Mouse (Mus musculus) lung, embryonic 14.5 days (tissue): ENCODE data around the gene Mdga1. TPM values are rescaled to one million over a fixed set of nuclear protein-coding genes. Genes with fewer than 3 reads are reported as not detected.

Experiments
- ATAC-seq: fragments of 200-750 bp; cut with Nextera tagmentation; 2 replicates; pipeline ENCODE4 v1.8.0; 2017; ENCODE audit warnings: mild to moderate bottlenecking, moderate TSS enrichment, moderate library complexity; ENCODE audit not compliant: insufficient read depth
- DNase-seq: peaks from one replicate; pipeline ENCODE4 v3.0.0-alpha.2; 2015
- H3K27ac ChIP-seq: fragments of 300-500 bp; sonication (generic); 2 replicates; pipeline ENCODE4 v1.5.1; 2014; ENCODE audit warnings: low read depth, mild to moderate bottlenecking, moderate library complexity
- H3K27me3 ChIP-seq: fragments of 300-500 bp; sonication (generic); 2 replicates; pipeline ENCODE4 v1.6.1; 2014; ENCODE audit warnings: low read length, control low read depth; ENCODE audit not compliant: insufficient read depth
- H3K36me3 ChIP-seq: fragments of 300-500 bp; sonication (generic); 2 replicates; pipeline ENCODE4 v1.6.1; 2014; ENCODE audit warnings: control low read depth; ENCODE audit not compliant: insufficient read depth
- H3K4me1 ChIP-seq: fragments of 300-500 bp; sonication (generic); 2 replicates; pipeline ENCODE4 v1.6.1; 2014; ENCODE audit warnings: antibody characterized with exemption, control low read depth; ENCODE audit not compliant: insufficient read depth
- H3K4me2 ChIP-seq: fragments of 300-500 bp; sonication (generic); 2 replicates; pipeline ENCODE4 v1.6.1; 2014; ENCODE audit warnings: mild to moderate bottlenecking
- H3K4me3 ChIP-seq: fragments of 300-500 bp; sonication (generic); 2 replicates; pipeline ENCODE4 v1.5.1; 2014; ENCODE audit warnings: low read depth, low read length
- H3K9ac ChIP-seq: fragments of 300-500 bp; sonication (generic); 2 replicates; pipeline ENCODE4 v1.6.1; 2014
- H3K9me3 ChIP-seq: fragments of 300-500 bp; sonication (generic); 2 replicates; pipeline ENCODE4 v1.6.1; 2016; ENCODE audit warnings: low read depth, low read length, control low read depth
- CTCF ChIP-seq: IDR thresholded peaks from 2 replicates; pipeline ENCODE4 v1.5.1; 2016; ENCODE audit warnings: antibody characterized with exemption, low read depth
- WGBS: fragments of 180-500 bp; shearing (Covaris S2); extraction: QIAGEN DNeasy Blood & Tissue Kit; methylation state at CpG from one replicate; pipeline ENCODE4 v1.1.7; 2014; 5-methylcytosine and 5-hydroxymethylcytosine counted together
- polyA plus RNA-seq: library from polyadenylated mRNA; unstranded; fragments of >200 nt; fragmentation: Nextera tagmentation; extraction: Ambion mirVana; gene quantifications from 2 replicates; pipeline ENCODE4 v1.2.1, GENCODE M21; 2014

Mdga1 gene
- polyA plus RNA-seq, 1 experiment from 2014 or later: 8.9 TPM

DNA sequence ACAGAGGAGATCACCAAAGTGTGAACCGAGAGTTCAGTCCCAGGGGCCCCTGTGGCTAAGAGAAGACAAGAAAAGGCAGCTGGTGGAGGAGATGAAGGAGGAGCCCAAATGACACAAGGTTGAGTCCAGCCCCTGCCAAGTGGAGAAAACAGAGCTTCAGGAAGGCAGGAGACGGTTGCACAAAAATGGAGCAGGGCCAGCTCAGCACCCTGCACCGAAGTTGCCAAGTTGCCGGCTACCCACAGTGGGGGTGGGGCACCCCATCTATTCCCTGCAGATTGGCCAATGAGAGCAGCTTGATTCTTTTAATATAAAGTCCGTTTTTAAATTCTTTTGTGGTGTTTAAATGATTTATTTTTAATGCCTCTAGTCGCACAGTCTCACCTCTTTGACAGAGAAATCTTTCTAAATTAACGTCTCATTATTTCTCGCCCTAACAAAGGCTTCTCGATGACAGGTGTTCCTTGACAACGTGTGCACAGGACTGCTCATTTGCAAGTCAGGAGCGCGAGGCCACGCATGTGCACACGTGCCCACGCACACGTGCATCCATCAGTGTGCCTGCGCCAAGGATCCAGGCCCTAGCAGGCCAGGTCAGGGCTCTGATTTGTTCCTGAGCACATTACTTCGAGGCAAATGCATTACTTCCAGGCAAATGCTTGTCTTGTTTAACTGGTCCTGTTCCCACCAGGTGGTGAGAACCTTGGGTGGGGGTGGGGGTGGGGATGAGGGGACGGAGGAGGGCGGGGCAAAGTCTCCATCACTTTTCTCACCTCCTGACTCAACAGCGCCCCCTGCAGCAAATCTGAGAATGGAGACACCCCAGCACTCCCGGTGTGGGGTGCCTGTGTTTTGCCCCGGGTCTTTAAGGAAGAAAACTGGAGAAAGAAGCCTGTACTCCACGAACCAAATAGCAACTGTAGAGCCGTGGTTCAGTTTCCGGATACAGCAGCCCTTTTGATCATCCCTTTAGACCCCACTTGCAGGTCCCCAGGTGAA lies 44.0 kb downstream of the Mdga1 start:
- H3K4me2 ChIP-seq: no peak overlapping the region
- peaks cover 6% of the 10 kb centered on the region for H3K27me3 ChIP-seq
- no peak overlapping the region for H3K4me3 ChIP-seq
- ATAC-seq (no peak), DNase-seq (no peak)
- H3K9ac ChIP-seq: no peak overlapping the region
- H3K36me3 ChIP-seq: no peaks in the 10 kb centered on the region
- WGBS: 62% methylated on average over 26 of the region's 26 CpGs
- no peak for TF ChIP-seq CTCF
- no peaks in the 10 kb centered on the region for H3K9me3 ChIP-seq
- H3K4me1 ChIP-seq: no peaks in the 10 kb centered on the region
- H3K27ac ChIP-seq: no peak overlapping the region

- DNase-seq: no peak
- H3K4me2 ChIP-seq: no peak overlapping the region
- peaks cover 11% of the 10 kb centered on the region; the same call in 1 of the 2 replicates for H3K4me1 ChIP-seq
- no peak overlapping the region for H3K4me3 ChIP-seq
- ATAC-seq: no peak
- H3K9me3 ChIP-seq: no peaks in the 10 kb centered on the region
- H3K9ac ChIP-seq: no peak overlapping the region
- WGBS: 41% methylated on average over 6 of the region's 6 CpGs
- H3K27me3 ChIP-seq: no peaks in the 10 kb centered on the region
- no peak for TF ChIP-seq CTCF
- no peak overlapping the region for H3K27ac ChIP-seq
- H3K36me3 ChIP-seq: no peaks in the 10 kb centered on the region
These were observed 49.8 kb downstream of the Mdga1 start for GRCm38 (mm10) chr17:29920089-29920488.

- no peak for TF ChIP-seq CTCF
- Histone ChIP-seq H3K27ac (no peak overlapping the region), H3K9me3 (no peaks in the 10 kb centered on the region), H3K4me2 (no peak overlapping the region), H3K4me1 (peaks cover 11% of the 10 kb centered on the region; the same call in 1 of the 2 replicates), H3K36me3 (no peaks in the 10 kb centered on the region), H3K9ac (no peak overlapping the region), H3K4me3 (no peak overlapping the region), H3K27me3 (no peaks in the 10 kb centered on the region)
- DNase-seq (no peak), ATAC-seq (no peak)
- WGBS: 67% methylated on average over 3 of the region's 3 CpGs
These were observed 50.4 kb downstream of the Mdga1 start for GRCm38 (mm10) chr17:29919552-29919920.

DNA sequence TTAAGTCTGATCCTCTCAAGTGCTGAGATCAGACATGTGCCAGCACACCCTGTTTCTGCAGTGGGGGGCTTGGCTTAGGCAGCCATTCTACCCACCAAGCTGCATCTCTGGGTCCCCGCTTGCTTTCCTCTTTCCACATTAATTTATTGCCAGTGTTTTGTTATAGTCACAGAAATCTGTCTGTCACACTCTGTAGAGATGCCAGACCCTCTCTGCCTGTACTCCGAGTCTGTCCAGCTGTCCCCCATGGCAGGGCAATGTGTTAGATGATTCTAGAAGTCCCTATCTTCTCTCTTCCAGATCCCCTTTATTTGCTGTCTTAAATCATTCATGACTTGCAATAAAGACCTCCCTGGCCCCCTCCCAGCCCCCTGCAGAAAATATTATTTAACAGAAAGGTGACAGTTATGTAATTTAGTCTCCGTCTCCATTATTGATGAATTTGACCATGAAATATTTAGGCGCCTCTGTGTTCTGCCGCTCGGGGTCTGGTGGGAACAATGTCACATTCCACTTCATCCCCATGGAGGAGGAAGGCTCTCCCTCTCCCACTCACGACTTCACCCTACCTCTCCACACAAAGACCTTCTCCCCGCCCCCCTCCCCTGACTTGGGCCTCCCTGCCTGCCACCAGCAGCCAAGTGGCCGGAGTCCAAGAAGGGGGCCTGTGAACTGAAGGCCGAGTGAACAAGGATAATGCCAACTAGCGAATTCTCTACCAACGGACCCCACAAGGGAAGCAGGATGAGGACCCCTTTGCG lies 50.9 kb downstream of the Mdga1 start:
- no peak for TF ChIP-seq CTCF
- H3K27ac ChIP-seq: no peak overlapping the region
- peak; percentile 48; the same call in 1 of the 2 replicates for ATAC-seq
- WGBS: 38% methylated on average over 13 of the region's 13 CpGs
- no peak overlapping the region for H3K4me2 ChIP-seq
- no peaks in the 10 kb centered on the region for H3K36me3 ChIP-seq
- peaks cover 11% of the 10 kb centered on the region; the same call in 1 of the 2 replicates for H3K4me1 ChIP-seq
- H3K9ac ChIP-seq: no peak overlapping the region
- DNase-seq: peak; percentile 54
- H3K9me3 ChIP-seq: no peaks in the 10 kb centered on the region
- no peaks in the 10 kb centered on the region for H3K27me3 ChIP-seq
- no peak overlapping the region for H3K4me3 ChIP-seq

DNA sequence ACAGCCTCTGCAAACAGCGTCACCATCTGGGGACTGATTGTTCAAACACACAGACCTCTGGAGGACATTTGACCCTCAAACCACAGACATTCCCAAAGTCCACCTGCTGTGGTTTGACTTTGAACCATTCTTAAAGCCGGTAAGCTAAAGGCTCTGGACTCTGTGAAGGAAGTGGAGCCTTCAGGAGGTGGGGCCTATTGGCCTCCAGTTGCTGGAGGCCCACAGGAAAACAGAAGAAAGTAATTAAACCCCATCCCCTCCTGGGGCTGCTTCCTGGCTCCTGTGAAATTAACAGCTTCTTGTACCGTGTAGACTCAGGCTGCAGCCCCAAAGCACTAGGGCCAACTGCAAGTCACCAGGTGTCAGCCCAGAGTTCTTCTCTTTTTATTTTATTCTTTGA lies 52.9 kb downstream of the Mdga1 start:
- DNase-seq (peak; percentile 13), ATAC-seq (no peak)
- peaks cover 11% of the 10 kb centered on the region; the same call in 1 of the 2 replicates for H3K4me1 ChIP-seq
- no peaks in the 10 kb centered on the region for H3K36me3 ChIP-seq
- TF ChIP-seq CTCF: no peak
- no peaks in the 10 kb centered on the region for H3K27me3 ChIP-seq
- H3K27ac ChIP-seq: no peak overlapping the region
- WGBS: 8% methylated on average over 3 of the region's 3 CpGs
- no peak overlapping the region for H3K4me3 ChIP-seq
- no peaks in the 10 kb centered on the region for H3K9me3 ChIP-seq
- H3K9ac ChIP-seq: no peak overlapping the region
- no peak overlapping the region for H3K4me2 ChIP-seq

GRCm38 (mm10) chr17:29915820-29916219 lies 54.1 kb downstream of the Mdga1 start:
- Histone ChIP-seq H3K36me3 (no peaks in the 10 kb centered on the region), H3K27ac (no peak overlapping the region), H3K4me1 (peaks cover 11% of the 10 kb centered on the region; the same call in 1 of the 2 replicates), H3K4me2 (no peak overlapping the region), H3K4me3 (no peak overlapping the region), H3K27me3 (no peaks in the 10 kb centered on the region), H3K9ac (no peak overlapping the region), H3K9me3 (no peaks in the 10 kb centered on the region)
- no peak for TF ChIP-seq CTCF
- DNase-seq (no peak), ATAC-seq (no peak)
- 69% methylated on average over 10 of the region's 10 CpGs for WGBS

DNA sequence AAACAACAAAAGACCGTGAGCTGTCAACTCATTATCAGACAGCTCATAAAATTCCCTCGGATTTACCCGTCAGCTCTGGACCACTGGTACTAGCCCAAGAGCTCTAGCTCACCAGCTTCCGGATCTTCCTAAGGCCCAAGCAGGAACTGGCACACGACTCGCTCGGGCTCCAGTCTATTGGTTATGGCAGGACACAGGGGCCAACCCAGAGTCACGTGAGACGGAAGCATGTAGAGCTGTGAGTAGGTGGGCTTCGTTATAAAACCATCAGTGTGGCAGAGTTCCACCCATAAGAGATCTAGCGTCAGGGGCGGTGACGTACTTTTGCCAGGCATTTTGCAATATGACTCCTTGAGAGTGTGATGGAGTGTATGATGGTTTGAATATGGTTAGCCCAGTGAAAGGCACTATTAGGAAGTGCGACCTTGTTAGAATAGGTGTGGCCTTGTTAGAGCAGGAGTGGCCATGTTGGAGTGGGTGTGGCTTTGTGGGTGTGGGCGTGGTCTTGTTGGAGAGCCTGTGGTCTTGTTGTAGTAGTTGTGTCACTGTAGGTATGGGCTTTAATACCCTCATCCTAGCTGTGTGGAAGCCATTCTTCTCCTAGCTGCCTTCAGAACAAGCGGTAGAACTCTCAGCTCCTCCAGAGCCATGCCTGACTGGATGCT lies 56.5 kb downstream of the Mdga1 start:
- DNase-seq (no peak), ATAC-seq (no peak)
- Histone ChIP-seq H3K4me2 (no peak overlapping the region), H3K27me3 (no peaks in the 10 kb centered on the region), H3K27ac (no peak overlapping the region), H3K9ac (no peak overlapping the region), H3K4me3 (no peak overlapping the region), H3K36me3 (no peaks in the 10 kb centered on the region), H3K4me1 (0 out of 2 replicates have a peak, but pooled peaks cover 2% of the 10 kb centered on the region), H3K9me3 (no peaks in the 10 kb centered on the region)
- TF ChIP-seq CTCF: no peak
- WGBS: 79% methylated on average over 16 of the region's 16 CpGs
